Mouse (Mus musculus) spleen, adult 12 weeks (tissue): ENCODE data around the gene Tbp.

Experiments used
- DNase-seq: peaks from one replicate; pipeline ENCODE4 v3.0.0; 2022; ENCODE audit warnings: low spot score

The Tbp gene

DNA sequence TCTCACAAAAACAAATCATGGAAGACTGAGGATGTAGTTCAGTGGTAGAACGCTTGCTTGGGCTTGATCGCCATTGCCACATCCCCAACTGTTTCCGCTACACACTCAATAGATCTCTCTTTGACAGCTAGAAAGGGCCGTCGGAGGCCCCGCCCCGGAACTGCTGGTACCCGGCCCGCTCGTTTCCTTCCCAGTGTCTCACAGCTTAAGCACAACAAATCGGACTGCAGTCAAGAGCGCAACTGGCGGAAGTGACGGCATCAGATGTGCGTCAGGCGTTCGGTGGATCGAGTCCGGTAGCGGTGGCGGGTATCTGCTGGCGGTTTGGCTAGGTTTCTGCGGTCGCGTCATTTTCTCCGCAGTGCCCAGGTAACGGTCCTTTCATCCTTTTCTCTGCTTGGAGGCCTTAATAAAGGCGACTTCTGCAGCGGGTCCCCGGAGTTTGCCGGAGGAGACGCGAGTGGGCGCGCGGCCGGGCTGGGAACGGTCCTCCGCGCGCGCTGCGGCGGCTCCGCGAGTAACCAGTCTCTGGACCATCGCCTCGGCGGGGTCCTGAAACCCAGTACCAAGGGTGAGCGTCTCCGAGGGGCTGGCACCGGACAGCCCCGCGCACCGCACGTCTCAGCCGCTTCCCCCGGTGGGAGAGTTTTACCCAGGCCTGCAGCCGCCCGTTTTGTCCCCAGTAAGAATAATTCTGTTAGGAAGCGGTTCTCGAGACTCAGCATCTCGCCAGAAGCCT, at the start of gene Tbp, which contains the start of gene Psmb1:
Tbp (plus strand) TSS at position 233 of the 739 bp plus-strand sequence.
Psmb1 (minus strand) TSS at position 96 of the 739 bp plus-strand sequence.
- peak; percentile 93 for DNase-seq

DNA sequence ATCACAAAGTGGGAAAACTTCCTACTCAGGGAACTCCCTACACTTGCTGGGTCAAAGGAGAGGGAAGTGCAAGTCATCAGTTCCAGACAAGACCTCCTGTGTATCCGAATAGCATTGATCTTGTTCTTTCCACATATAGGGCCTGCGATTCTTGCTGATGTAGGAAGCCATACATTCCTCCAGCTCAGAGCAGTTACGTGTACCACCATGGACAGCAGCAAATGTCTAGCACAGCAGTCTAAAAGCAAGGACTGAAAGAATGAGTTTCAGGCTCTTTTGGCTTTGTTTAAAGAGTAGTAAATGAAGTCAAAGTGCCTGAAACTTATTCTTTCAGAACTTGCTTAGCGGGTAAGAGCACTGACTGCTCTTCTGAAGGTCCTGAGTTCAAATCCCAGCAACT, 44.5 kb upstream of the Tbp start:
- DNase-seq, result no peak

DNA sequence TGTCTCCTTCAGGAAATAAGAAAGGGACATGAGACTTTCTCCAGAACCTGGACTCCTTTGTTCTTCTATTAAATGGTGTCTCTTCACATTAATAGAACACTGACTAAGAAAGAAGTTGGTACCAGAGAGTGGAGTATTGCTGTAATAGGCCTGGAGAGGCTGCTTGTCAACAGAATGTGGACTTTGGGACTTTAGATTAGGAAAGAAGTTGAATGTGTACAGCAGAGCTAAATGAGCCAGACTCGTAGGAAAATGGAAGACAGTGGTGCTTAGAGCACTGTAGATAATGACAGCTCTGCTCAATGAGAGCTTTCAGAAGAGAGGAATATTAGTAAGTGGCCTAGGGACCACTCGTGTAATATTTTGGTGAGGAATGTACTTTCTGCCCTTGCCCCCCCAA, 43.1 kb upstream of the Tbp start:
- DNase-seq, result no peak

DNA sequence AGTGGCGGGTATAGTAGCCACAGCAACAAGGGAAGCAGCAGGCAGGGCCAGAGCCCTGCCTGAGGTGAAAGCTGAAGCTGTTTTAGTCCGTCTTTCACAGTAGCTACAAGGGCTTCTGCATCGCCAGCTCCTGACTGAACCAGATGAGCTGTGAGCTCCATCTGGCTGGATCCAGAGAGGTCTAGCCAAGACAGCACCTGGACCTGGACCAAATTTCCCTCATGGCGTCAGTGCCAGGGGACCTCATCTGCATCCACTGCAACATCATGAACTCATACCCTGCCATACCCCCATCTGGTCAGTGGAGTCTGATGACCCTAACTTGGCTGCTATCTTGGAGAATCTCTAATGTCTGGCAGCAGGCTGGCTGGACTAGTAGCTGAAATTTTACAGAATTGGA, 39.9 kb upstream of the Tbp start:
- no peak for DNase-seq

DNA sequence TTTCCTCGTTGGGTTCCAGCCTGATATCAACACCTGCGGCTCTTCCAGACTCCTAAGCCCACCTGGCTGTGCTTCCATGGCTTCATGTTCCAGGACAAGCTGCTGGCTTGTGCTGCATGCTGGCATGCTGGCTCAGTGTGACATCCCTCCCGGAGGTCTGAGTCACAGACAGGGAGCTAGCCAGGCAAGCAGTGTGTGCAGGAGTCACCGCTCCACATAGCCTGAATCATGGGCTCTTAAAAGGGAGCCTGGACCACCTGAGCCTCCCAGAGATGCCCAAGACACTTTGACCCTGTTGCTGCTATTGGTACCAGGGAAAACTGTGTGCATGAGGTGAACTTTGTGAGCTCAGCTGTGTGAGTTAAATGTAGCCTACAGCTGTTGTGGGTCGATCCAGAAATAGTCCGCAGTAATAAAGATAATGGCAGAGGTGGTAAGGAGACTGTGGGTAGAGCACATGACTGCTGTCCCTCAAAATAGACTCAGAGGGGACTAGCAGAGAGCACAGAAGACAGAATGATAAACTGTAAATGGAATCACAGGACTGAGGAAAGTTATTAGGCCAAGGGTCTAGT, 37.7 kb upstream of the Tbp start:
- no peak for DNase-seq

DNA sequence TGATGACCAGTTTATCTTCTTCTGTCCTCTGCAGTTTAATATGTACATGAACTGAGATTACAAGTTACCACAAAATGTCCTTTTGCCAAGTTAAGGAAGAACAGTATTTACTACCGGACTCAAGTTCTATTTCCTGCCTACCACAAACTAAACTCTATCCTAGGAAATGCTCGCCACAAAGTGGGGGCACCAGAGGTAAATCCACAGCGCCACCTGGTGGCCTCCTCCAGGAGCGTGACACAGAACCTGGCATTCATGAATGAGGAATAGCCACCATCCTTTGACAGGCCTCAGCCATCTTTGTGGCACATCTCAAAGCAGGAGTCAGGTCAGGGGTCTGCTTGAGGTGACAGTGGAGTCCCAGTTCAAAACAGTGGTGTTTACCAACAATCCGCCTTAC, 32.0 kb upstream of the Tbp start:
- peak; percentile 51 for DNase-seq

DNA sequence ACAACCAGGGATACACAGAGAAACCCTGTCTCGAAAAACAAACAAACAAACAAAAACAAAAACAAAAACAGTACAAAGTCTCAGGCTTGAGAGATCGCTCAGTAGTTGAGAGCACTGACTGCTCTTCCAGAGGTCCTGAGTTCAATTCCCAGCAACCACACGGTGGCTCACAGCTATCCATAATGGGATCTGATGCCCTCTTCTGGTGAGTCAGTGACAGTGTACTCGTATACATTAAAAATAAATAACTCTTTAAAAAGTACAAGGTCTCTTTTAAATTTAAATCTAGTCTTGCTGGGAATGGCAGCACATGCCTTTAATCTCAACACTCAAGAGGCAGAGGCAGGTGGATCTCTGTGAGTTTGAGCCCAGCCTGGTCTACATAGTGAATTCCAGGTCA, 27.0 kb upstream of the Tbp start:
- no peak for DNase-seq

DNA sequence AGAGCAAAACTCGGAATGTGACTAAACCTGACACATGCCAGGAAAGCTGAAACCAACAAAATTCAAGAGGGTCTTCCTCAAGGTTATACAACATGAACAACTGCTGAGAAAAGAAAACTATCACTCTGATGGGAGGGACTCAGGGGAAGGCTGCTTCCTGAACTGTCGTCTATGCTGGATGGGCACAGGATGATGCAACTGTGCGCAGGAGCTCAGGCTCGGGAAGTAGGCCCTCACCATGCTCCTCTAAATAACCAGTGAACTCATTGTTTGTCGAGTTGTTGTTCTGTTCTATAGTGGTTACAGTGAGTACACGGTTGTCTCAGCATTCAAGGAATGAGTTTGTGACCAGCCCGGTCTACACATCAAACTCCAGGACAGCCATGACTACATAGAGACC, 9.1 kb upstream of the Tbp start:
- no peak for DNase-seq

DNA sequence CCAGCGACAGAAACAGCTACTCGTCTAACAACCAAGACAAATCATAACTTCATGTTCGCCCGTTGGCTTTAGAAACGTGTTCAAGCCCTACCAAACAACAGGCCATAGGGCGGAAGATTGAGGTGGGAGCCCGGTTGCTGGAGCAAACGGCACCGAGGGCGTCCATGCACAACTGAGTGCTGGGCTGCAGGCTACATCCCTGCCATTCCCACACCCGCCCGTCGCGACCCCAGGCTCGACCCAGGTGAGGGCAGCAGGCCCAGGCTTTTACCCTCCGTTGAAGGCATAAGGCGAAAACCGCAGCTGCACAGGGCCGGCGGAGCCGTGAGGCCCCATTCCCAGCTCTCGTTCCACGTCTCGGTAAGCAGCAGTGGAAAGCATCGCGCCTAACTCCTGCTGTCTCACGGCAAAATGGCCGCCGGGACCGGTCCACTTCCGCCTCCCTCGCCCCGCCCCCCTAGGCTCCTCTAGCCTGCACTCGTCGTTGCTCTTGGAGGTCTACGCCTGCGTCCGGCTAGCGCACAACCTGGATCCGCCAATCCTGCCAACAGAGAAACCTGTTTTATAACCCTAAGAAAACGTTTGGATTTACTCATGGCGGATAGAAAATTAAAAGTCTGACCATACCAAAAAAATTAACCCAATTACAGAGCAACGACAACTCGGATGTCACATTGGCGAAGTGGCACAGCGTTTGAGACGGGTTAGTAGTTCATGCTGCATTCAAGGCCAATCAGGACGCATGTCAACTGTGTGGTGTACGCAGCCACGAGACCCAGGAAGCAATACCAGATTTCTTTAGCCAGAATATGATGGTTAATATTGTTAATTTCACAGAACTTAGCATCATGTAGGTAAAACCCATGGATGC, 1.6 kb upstream of the Tbp start:
- peak; percentile 86 for DNase-seq

DNA sequence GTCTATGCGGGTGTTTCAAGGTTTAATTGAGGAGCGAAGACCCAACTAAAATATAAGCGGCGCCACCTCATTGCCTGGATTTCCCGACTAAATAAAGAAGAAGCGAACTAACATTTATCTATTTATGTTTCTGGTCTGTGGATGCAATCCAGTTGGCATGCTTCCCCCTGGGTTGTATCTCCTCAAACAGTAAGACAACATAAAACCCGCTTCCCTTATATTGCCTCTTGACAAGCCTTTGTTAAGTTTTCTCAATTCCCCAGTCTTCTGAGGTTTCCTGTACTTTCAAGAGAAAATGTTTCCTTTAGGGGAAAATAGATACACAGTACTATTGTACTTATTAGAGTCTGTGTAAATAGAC, 955 bp upstream of the Tbp start:
- no peak for DNase-seq

DNA sequence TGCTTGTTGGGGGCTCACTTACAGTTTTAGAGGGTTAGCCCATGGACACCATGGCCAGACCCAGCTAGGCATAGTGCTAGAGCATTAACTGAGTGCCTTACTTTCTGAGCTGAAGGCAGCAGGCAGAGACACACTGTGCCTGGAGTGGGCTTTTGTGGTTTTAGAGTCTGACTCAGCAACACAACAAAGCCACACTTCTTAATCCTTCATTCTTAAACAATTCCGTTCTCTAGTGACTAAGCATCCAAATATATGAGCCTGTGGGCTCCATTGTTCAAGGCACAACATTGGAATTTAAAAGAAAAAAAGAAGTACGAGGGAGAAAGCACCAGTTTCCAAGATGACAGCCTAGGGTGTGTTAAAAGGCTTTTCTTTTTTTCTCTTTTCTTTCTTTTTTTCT, 11.0 kb downstream of the Tbp start:
- DNase-seq, result no peak

DNA sequence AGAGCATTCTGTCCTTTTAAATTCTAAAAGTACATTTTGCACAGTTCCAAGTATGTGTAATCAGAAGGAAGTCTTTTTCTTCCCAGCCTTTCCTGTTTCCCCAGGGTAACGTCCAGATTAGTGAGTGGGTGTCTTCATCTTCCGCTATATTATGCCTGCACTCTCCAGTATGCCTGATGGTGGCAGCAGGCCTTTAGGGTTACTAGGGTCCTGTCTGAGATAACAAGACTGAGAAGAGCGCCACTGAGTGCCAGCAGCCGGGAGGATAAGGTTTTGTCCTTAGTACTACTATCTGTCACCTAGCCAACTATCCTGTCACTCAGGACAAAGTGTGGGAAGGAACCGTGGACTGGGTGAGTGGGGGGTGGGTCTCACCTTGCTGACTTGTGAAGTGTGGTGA, 18.1 kb downstream of the Tbp start:
- DNase-seq, result no peak

DNA sequence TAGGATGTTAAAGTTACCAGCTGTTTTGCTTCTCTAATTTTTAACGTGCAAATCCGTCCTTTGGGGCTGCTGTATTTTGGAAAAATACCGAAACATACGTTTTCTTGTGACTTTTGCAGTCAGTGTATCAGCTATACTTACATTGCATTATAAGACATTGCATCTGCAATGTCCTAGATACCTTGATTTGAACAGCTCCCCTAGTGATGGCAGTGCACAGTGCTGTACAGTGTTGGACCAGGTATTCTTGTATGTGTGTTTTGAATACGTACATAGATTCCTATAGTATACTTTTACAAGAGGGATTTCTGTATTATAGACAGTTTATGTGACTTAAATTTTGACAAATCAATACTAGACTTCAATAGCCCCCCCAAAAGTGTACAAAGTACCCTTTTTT, 18.5 kb downstream of the Tbp start:
- DNase-seq, result no peak

DNA sequence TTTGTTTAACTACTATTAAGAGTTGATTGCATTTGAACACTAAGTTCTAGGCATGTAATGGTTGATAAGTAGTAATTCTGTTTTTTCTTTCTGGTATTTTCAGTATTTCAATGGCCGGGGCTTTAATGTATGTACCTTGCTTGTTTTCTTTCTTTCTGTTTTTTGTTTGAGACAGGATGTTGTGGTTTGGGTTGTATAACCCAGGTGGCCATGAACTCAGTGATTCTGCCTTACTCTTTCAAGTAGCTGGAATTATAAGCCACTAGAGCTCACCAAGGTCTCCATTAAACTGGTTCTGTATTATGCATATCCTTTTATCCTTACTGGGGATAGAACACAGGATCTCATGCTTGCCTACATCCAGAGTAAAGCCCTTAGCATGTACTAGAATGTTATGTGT, 19.1 kb downstream of the Tbp start:
- DNase-seq, result no peak

DNA sequence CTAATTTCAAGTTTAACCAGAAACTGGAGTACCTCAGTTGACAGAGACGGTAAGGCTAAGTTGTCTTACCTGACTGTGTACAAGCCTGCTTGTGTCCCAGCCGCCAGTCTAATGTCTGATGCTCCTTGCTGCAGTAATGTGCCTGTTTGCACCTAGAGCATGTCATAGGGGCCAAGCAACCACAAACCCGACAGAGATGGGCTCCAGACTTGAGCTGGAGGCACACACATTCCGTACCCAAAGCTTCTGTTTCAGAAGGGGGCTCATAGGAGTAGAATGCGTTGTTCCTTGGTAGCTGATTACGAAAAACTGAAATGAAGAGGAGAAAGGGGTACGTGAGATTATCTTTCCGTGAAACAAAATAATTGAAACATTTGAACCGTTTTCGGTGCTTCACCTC, 26.6 kb downstream of the Tbp start:
- no peak for DNase-seq

DNA sequence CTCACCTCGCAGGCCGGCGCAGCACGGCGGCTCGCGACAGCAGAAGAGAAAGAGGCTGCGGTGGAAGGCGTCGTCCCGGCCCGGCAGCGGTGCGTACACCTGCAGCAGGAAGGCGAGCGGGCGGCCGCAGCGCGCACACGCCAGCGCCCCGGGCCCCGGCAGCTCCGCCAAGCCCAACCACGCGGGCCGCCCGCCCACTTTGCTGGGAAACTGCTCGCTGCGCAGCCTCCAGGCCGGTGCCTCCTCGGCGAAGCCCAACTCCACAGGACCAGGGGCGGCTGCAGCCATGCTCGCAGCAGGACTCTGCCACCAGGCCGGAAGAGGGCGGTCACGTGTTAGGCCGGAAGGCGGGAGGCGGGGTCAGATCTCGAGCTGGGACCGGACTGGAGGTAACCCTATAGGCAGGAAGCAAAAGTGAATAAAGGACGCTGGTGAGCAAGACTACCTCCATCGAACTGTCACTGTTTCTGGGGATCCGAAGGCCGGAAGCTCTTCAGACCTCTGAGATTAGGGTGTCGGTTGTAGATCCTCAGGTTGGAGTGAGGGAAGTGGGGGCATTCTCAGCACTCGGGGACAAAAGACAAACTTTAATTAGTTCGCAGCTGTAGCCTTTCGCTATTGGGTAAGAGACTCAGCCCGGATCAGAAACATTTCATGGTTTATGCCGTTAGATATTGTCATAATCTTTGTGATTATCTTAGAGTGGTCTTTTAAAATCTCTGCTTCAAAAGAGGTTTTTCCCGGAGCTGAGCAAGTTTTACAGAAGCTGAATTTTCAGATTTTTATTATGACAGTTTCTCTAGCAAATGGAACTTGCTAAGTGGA, 27.5 kb downstream of the Tbp start, which contains the start of gene Pdcd2:
Pdcd2 (minus strand) TSS at position 316 of the 825 bp plus-strand sequence.
- peak; percentile 93 for DNase-seq

DNA sequence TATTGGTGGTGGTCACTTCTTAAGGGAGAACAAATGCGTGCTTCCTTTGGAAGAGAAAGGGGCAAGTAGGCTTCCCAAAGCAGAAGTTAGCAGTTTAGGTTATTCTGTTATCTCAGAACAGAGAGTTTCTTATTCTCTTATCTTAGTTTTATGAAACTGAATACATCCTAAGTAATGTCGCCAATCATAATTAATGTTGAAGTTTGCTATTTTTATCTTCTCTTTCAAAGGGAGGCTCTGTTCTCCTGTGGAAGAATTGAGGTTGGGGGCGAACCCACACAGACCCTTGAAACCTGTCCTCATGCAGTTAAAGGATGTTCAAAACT, 28.1 kb downstream of the Tbp start:
- no peak for DNase-seq

DNA sequence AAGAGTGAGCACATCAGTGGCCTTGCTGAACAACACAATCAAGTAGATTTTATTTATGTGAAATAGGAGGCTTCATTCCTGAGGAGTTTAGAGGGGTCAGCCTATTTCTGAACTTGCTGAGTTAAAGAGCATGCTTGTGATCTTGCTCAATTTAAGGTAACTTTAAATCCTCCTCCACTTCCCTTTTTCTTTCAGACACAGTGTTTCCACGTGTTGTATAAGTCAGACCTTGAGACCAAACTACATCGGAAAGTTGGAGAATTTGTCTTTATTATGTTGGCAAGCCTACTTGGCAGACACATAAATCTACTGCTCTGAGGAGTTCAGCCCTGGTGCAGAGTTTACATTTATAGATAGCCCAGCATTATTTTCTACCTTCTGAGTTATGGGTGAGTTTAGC, 29.2 kb downstream of the Tbp start:
- DNase-seq, result no peak

DNA sequence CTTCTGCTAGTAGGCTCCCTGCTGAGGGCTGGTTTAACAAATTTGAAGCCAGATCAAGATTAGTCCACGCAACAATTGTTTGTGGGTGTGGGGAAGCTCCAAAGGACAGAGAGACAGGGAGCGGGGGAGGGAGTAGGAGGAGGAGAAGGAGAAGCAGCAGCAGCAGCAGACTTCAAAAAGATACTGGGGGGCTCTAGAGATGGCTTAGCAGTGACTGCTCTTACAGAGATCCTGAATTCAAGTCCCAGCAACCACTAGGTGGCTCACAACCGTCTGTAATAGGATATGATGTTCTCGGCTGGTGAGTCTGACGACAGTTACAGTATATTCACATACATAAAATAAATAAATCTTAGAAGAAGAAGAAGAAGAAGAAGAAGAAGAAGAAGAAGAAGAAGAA, 30.5 kb downstream of the Tbp start:
- DNase-seq, result no peak

DNA sequence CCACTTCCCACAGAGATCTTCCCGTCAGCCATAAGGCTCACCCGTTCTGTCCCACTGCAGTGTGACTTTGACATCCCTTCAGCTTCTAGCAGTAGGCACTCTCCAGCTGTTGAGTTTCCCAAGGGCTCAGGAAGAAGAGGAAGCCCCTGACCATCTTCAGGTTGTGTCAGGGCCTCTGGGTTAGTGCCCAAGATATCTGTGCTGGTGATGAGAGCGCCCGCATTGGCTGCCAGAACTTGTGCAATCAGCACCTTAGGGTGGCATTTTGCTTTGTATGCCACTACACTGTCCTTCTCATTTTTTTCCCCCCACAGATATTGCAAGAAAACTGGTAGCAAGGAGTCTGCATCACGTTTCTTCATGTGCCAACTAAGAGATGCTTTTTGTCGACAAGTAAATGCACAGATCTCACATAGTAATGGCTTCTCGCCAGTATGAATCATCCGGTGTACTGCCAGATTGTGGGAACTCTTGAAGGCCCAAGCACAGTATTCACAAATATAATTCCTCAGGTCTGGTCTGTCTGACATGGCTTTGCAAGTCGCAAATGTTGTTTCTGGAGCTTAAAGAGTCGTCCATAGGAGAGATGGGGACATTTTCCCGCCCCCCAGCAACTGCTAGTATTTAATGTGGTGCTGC, 35.6 kb downstream of the Tbp start:
- no peak for DNase-seq

DNA sequence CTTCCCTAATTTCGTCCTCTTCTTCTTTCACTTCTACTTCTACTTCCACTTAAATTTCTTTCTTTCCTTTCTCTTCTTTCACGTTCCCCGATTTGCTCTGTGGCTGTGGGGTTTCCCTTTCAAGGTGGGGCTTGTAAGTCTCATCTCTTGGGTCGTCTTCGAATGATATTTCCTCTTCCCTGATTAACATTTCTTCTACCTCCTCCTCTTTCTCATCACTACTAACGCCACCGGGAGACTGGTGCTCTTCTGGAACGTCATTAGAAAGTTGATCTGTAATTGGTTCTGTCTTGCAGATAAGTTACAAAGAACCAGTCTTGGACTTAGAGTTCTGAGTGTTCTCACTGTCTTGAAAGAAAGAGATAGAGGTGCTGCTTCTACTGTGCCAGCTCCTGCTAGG, 36.3 kb downstream of the Tbp start:
- no peak for DNase-seq

DNA sequence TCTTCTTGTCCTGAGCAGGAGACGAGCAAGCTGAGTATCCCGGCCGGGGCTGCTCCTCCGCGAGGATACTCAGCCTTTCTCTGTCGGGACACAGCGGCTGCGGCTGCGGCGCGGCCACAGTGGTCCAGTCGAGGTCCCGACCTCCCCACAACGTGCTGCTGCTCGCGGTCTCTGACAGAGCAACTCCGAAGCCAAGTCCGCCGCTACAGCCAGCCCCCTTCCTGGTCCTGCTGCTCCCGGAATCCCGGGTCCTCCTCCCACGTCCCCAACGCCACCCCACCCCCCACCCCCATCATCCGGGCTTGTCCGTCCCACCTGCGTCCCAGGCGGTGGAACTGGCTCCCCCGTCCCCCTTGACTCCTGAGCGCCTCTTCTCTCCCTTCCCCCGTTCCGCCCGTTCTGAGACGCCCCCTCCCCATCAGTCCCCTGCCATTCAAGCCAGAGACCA, 36.8 kb downstream of the Tbp start:
- DNase-seq, result no peak
